Mouse (Mus musculus) adrenal gland, postnatal 25 days (tissue): ENCODE data around the gene Gm13275. TPM values are rescaled to one million over a fixed set of nuclear protein-coding genes. Genes with fewer than 3 reads are reported as not detected.
"Not testable (repeated sequence)": the region's sequence is repeated elsewhere in the genome, so short reads cannot be mapped to it uniquely, and the experiment has no call there.

ENCODE experiments used
- DNase-seq: peaks from one replicate; pipeline ENCODE4 v3.0.0; 2021; ENCODE audit warnings: mixed read lengths
- total RNA-seq: library from RNA; stranded (reverse); gene quantifications from 2 replicates; pipeline ENCODE4 v1.2.3, GENCODE M21; 2021

Gene Gm13275
- total RNA-seq, 1 experiment from 2014 or later, result not detected

DNA sequence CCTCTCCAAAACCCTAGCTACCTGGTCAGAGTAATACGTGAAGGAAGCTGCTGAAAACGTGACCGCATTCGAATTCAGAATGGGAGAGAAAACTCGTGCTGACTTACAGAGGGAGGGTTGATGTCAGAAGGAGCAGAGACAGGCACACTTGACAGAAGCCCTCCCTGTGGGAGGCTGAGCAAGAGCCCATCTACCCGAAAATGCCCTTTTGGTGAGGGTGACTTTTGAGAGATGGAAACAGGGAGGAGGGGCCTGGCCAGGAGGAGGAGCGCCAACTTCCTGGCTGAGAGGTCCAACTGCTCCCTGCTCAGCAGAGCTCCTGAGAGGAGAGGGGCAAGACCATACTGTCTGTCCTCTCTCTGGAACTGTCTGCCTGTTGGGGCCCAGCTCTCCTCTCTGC is 5.1 kb downstream of the Gm13275 start, which contains the start of gene Gm13285:
Gm13285 (plus strand) TSS at position 301 of the 400 bp plus-strand sequence.
- DNase-seq, result not testable (repeated sequence)

DNA sequence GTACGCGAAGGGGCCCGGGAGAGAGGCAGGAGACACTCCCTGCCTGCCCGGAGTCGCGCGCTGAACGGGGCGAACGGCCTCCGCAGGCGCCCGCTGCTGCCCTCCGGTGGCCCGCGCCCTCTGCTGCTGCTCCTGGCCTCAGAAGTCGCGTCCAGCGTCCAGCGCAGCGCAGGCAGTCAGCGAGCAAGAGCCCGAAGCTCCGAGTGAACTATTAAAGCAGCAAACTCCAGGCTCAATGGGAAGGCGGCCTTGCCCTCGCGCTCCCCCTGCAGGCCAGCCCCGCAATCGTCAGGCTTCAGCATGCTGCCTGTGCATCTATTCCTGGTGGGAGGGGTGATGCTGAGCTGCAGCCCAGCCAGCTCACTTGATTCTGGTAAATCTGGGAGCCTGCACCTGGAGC is 8.7 kb downstream of the Gm13275 start, which contains the start of gene Gm13287:
Gm13287 (plus strand) TSS at position 301 of the 400 bp plus-strand sequence.
- DNase-seq, result not testable (repeated sequence)

DNA sequence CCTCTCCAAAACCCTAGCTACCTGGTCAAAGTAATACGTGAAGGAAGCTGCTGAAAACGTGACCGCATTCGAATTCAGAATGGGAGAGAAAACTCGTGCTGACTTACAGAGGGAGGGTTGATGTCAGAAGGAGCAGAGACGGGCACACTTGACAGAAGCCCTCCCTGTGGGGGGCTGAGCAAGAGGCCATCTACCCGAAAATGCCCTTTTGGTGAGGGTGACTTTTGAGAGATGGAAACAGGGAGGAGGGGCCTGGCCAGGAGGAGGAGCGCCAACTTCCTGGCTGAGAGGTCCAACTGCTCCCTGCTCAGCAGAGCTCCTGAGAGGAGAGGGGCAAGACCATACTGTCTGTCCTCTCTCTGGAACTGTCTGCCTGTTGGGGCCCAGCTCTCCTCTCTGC is 10.9 kb downstream of the Gm13275 start, which contains the start of gene Gm13288:
Gm13288 (plus strand) TSS at position 301 of the 400 bp plus-strand sequence.
- DNase-seq, result not testable (repeated sequence)

DNA sequence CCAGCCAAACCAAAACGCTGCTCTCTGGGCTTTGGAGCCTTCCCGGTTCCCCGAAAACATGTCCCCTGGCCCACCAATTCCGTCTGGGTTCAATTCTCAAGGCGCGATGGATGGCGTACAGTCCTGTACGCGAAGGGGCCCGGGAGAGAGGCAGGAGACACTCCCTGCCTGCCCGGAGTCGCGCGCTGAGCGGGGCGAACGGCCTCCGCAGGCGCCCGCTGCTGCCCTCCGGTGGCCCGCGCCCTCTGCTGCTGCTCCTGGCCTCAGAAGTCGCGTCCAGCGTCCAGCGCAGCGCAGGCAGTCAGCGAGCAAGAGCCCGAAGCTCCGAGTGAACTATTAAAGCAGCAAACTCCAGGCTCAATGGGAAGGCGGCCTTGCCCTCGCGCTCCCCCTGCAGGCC is 11.5 kb downstream of the Gm13275 start:
- DNase-seq, result peak; percentile 26

DNA sequence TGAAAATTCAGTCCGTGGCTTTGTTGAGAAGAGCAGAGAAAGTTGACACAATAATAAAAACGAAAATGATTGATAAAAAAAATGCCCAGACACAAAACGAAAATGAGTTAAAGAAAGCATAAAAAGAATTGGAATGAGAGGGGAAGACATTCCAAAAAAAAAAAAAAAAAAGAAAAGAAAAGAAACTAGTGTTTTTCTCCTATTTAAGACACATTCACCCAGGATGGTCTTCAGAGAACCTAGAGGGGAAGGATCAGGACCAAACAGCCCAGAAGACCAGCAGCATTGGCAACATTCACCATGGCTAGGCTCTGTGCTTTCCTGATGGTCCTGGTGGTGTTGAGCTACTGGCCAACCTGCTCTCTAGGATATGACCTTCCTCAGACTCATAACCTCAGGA is 21.6 kb downstream of the Gm13275 start, which contains the start of gene Ifna7:
Ifna7 (plus strand) TSS at position 301 of the 400 bp plus-strand sequence.
- DNase-seq, result no peak

DNA sequence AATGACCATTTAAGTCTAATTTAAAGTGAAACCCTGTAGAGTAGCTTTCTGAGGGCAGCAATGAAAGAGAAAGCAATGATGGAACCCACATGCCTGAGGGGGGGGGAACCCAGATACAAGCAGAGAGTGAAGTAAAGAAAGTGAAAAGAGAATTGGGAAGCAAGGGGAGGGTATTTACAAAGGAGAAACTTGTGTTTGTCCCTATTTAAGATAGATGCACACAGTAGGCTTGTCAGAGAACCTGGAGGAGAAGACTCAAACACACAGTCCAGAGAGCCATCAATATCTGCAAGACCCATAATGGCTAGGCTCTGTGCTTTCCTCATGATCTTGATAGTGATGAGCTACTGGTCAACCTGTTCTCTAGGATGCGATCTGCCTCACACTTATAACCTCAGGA is 25.4 kb downstream of the Gm13275 start, which contains the start of gene Ifna11:
Ifna11 (plus strand) TSS at position 301 of the 400 bp plus-strand sequence.
- DNase-seq, result no peak

DNA sequence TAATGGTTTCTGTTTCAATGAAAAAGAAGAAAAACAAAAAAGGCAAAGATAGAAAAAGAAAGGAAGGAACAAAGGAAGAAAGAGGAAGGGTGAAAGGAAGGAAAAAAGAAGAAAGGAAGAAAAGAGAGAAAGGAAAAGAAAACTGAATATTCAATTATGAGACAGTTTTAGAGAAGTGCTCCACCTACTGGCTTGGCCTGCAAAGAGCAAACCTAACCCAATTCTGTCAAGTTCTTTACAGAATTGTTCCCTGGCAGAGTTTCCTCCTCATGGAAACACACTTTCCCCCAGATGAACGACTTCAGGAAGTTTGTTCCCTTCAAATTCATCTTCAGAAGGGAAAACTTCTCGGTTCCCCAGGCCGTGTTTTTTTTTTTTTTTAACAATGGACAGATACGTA is 28.7 kb downstream of the Gm13275 start:
- no peak for DNase-seq

DNA sequence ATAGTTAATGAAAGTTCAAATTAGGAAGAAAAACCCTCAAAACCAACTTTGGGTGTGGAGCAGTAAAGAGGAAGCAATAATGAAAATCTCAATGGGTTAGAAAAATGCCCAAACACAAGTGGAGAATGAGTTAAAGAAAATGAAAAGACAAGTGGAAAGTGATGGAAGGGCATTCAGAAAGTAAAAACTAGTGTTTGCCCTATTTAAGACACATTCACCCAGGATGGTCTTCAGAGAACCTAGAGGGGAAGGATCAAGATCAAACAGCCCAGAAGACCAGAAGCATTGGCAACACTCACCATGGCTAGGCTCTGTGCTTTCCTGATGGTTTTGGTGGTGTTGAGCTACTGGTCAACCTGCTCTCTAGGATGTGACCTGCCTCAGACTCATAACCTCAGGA is 32.8 kb downstream of the Gm13275 start, which contains the start of gene Ifna6:
Ifna6 (plus strand) TSS at position 301 of the 400 bp plus-strand sequence.
- DNase-seq, result not testable (repeated sequence)

DNA sequence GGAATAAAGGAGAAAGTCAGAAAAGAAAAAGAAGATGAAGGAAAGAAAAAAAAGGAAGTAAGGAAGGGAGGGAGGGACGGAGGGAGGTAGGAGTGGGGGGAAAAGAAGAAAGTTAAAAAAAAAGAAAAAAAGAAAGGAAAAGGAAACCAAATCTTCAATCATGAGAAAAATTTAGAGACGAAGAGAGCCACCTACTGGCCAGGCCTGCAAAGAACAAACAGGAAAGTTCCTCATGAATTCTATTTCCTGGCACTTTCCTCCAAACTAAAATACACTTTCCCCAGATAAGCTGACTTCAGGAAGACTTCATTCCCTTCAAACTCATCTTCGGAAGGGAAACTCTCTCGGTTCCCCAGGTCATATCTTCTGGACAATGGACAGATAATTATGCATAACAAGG is 36.2 kb downstream of the Gm13275 start:
- DNase-seq, result peak; percentile 7

DNA sequence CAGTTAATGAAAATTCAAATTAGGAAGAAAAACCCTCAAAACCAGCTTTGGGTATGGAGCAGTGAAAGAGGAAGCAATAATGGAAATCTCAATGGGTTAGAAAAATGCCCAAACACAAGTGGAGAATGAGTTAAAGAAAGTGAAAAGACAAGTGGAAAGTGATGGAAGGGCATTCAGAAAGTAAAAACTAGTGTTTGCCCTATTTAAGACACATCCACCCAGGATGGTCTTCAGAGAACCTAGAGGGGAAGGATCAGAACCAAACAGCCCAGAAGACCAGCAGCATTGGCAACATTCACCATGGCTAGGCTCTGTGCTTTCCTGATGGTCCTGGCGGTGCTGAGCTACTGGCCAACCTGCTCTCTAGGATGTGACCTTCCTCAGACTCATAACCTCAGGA is 40.9 kb downstream of the Gm13275 start, which contains the start of gene Ifna5:
Ifna5 (plus strand) TSS at position 301 of the 400 bp plus-strand sequence.
- not testable (repeated sequence) for DNase-seq

GRCm38 (mm10) chr4:88838828-88839227 is 44.5 kb downstream of the Gm13275 start:
- no peak for DNase-seq

GRCm38 (mm10) chr4:88840058-88840457 is 45.8 kb downstream of the Gm13275 start:
- DNase-seq, result no peak

DNA sequence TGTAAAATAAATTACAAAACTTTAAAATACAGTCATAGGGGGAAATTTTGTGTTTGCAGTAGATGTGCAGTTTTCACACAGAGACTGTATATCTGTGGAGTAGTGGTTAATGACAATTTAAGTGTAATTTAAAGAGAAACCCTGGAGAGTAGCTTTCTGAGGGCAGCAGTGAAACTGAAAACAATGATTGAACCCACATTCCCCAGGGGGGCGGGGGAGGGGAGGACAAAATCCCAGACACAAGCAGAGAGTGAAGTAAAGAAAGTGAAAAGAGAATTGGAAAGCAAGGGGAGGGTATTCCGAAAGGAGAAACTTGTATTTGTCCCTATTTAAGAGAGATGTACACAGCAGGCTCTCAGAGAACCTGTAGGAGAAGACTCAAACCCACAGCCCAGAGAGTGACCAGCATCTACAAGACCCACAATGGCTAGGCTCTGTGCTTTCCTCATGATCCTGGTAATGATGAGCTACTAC is 47.2 kb downstream of the Gm13275 start, which contains the start of gene Ifna4:
Ifna4 (plus strand) TSS at position 424 of the 474 bp plus-strand sequence.
- DNase-seq, result no peak

Other genes with a start within 250 kb of the Gm13275 start
- gene Ifna15, start 236.2 kb upstream of the Gm13275 start, total RNA-seq, result not detected in 2 replicates
- gene Ifna14, start 222.7 kb upstream of the Gm13275 start, total RNA-seq, result not detected in 2 replicates
- not detected in 2 replicates for gene Ifna9, start 202.1 kb upstream of the Gm13275 start, total RNA-seq
- not detected in 2 replicates for gene Ifna12, start 191.1 kb upstream of the Gm13275 start, total RNA-seq
- not detected in 2 replicates for gene C87499, start 160.1 kb upstream of the Gm13275 start, total RNA-seq
- gene Ifna13, start 150.0 kb upstream of the Gm13275 start, total RNA-seq, result not detected in 2 replicates
- not detected in 2 replicates for gene Ifna16, start 117.6 kb upstream of the Gm13275 start, total RNA-seq
- not detected in 2 replicates for gene Ifna2, start 110.6 kb upstream of the Gm13275 start, total RNA-seq
- not detected in 2 replicates for gene Ifnab, start 103.1 kb upstream of the Gm13275 start, total RNA-seq
- gene Gm26566, start 72.7 kb upstream of the Gm13275 start, total RNA-seq, result 0.73 and 0.95 TPM in 2 replicates
- 83.9 and 94.1 TPM in 2 replicates for gene Klhl9, start 72.0 kb upstream of the Gm13275 start, total RNA-seq
- gene Gm13271, start 39.6 kb upstream of the Gm13275 start, total RNA-seq, result not detected in 2 replicates
- not detected in 2 replicates for gene Gm13283, start 34.4 kb upstream of the Gm13275 start, total RNA-seq
- not detected in 2 replicates for gene Gm13290, start 20.7 kb upstream of the Gm13275 start, total RNA-seq
- not detected in 2 replicates for gene Gm13289, start 17.6 kb upstream of the Gm13275 start, total RNA-seq
- not detected in 2 replicates for gene Gm13272, start 14.6 kb upstream of the Gm13275 start, total RNA-seq
- not detected in 2 replicates for gene Ifnz, start 12.4 kb upstream of the Gm13275 start, total RNA-seq
- not detected in 2 replicates for gene Gm13276, start 8.8 kb upstream of the Gm13275 start, total RNA-seq
- not detected in 2 replicates for gene Gm13277, start 5.9 kb upstream of the Gm13275 start, total RNA-seq
- not detected in 2 replicates for gene Gm13278, start 2.9 kb upstream of the Gm13275 start, total RNA-seq
- not detected in 2 replicates for gene Gm13279, start 2.9 kb downstream of the Gm13275 start, total RNA-seq
- gene Gm13285, start 5.2 kb downstream of the Gm13275 start, total RNA-seq, result 0.36 TPM in 1 of 2 replicates, not detected in the other
- gene Gm13287, start 8.8 kb downstream of the Gm13275 start, total RNA-seq, result not detected in 2 replicates
- gene Gm13288, start 11.0 kb downstream of the Gm13275 start, total RNA-seq, result not detected in 2 replicates
- not detected in 2 replicates for gene Ifna7, start 21.7 kb downstream of the Gm13275 start, total RNA-seq
- not detected in 2 replicates for gene Ifna11, start 25.5 kb downstream of the Gm13275 start, total RNA-seq
- gene Ifna6, start 32.9 kb downstream of the Gm13275 start, total RNA-seq, result not detected in 2 replicates
- not detected in 2 replicates for gene Ifna5, start 41.0 kb downstream of the Gm13275 start, total RNA-seq
- not detected in 2 replicates for gene Ifna4, start 47.4 kb downstream of the Gm13275 start, total RNA-seq
- gene Ifna1, start 55.6 kb downstream of the Gm13275 start, total RNA-seq, result not detected in 2 replicates
- not detected in 2 replicates for gene Ifne, start 85.7 kb downstream of the Gm13275 start, total RNA-seq